Mouse (Mus musculus): ENCODE data around the gene St6galnac5.

DNA sequence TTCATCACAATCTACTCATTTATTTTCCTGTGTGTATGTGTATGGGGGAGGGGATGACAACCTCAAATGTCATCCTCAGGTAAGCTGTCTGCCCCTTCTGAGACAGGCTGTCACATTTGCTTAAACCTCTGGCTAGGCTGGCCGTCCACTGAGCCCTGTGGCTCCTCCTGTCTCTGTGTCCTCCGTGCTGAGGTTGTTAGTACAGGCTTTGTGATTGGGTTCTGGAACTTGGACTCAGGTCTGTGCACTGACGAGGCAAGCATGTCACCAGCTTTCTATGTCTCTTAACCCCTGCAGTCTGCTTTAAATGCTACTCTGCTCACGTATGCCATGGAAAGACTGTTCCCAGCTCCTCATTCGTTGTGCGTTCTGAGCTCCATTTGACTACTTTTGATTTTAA, 205.7 kb downstream of the St6galnac5 start:
- TF ChIP-seq CTCF (conservative IDR thresholded peaks at IDR 0.05; ENCODE audit: low read length), result no peak
- TF ChIP-seq POU5F1 (IDR thresholded peaks at IDR 0.05; ENCODE audit: borderline replicate concordance, low read length), result no peak

All from E14TG2a.4 (cell line).